Mouse (Mus musculus): ENCODE results near the gene Gm11099. TPM values are rescaled to one million over a fixed set of nuclear protein-coding genes. Genes with fewer than 3 reads are reported as not detected.

The Gm11099 gene
- not detected in 2 replicates for polyA plus RNA-seq (2016; fragmentation: Nextera tagmentation; extraction: Ambion mirVana)

DNA sequence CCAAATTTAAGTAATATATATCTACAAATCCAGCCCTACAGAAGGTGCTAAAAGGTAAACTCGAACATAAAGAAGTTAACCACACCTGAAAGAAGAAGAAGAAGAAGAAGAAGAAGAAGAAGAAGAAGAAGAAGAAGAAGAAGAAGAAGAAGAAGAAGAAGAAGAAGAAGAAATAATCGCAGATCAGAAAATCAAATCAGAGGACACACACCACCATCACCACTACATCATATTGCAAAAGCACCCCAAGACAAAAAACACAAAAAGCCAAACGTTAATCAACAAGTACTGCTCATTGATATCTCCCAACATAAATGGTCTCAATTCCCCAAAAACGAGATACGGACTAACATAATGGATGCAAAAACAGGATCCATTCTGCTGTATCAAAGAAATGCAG lies at the start of gene Gm11099:
Gene Gm11099, plus strand, starts transcription at position 301 of the 400 bp plus-strand sequence.
- no peaks in the 10 kb centered on the region for H3K9me3 ChIP-seq
- H3K9ac ChIP-seq (replicated peaks): no peak within 1 kb of the TSS
- no peak within 1 kb of the TSS for H3K4me2 ChIP-seq (replicated peaks)
- 87% methylated on average over 5 of the region's 5 CpGs for WGBS
- no peak for ATAC-seq (ENCODE audit: low FRiP score, low read depth)
- no peak within 1 kb of the TSS for H3K27ac ChIP-seq (replicated peaks)
- no peak within 1 kb of the TSS for H3K4me3 ChIP-seq
- no peaks in the 10 kb centered on the region for H3K36me3 ChIP-seq
- H3K27me3 ChIP-seq: no peaks in the 10 kb centered on the region
- no peaks in the 10 kb centered on the region for H3K4me1 ChIP-seq

DNA sequence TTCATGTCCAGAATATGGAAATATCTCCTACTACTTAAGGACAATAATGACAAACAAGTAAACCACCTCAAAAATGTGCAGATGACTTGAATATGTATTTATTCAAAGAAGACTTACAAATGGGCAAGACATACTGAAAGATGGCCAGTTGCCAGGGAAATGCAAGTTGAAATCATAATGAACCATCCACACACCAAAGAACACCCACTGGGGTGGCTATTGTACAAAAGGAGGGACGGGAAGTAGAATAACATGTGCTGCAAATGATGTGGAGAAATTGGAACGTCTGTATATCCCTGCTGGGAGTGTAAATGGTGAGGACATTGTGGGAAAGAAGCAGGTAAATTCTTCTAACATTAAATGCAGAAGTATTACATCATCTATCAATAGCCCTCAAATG lies 46.3 kb upstream of the Gm11099 start:
- 53% methylated on average over 2 of the region's 2 CpGs for WGBS
- Histone ChIP-seq H3K4me1 (no peaks in the 10 kb centered on the region), H3K4me2 (replicated peaks) (no peak overlapping the region), H3K9me3 (no peaks in the 10 kb centered on the region), H3K4me3 (no peak overlapping the region), H3K27me3 (no peaks in the 10 kb centered on the region), H3K36me3 (no peaks in the 10 kb centered on the region), H3K9ac (replicated peaks) (no peak overlapping the region), H3K27ac (replicated peaks) (no peak overlapping the region)
- ATAC-seq (ENCODE audit: low FRiP score, low read depth): no peak

- ATAC-seq (ENCODE audit: low FRiP score, low read depth): no peak
- 73% methylated on average over 3 of the region's 3 CpGs for WGBS
These were observed 30.2 kb upstream of the Gm11099 start for GRCm38 (mm10) chr2:58828910-58829600.

GRCm38 (mm10) chr2:58829981-58830742 lies 29.1 kb upstream of the Gm11099 start:
- ATAC-seq (ENCODE audit: low FRiP score, low read depth): no peak
- H3K9me3 ChIP-seq: no peaks in the 10 kb centered on the region
- 64% methylated on average over 7 of the region's 7 CpGs for WGBS

More at GRCm38 (mm10) chr2:58828910-58829600, 30.2 kb upstream of the Gm11099 start:
- no peaks in the 10 kb centered on the region for H3K27me3 ChIP-seq
- H3K9me3 ChIP-seq: no peaks in the 10 kb centered on the region
- H3K4me1 ChIP-seq: no peaks in the 10 kb centered on the region
- H3K27ac ChIP-seq (replicated peaks): no peak overlapping the region
- H3K9ac ChIP-seq (replicated peaks): no peak overlapping the region
- no peak overlapping the region for H3K4me3 ChIP-seq
- no peak overlapping the region for H3K4me2 ChIP-seq (replicated peaks)
- no peaks in the 10 kb centered on the region for H3K36me3 ChIP-seq

GRCm38 (mm10) chr2:58832253-58832980 lies 26.8 kb upstream of the Gm11099 start:
- no peak overlapping the region for H3K4me3 ChIP-seq
- 0 out of 2 replicates have a peak, but pooled peaks cover 2% of the 10 kb centered on the region for H3K4me1 ChIP-seq
- no peaks in the 10 kb centered on the region for H3K27me3 ChIP-seq
- no peak overlapping the region for H3K9ac ChIP-seq (replicated peaks)
- H3K36me3 ChIP-seq: no peaks in the 10 kb centered on the region
- 94% methylated on average over 20 of the region's 20 CpGs for WGBS
- ATAC-seq (ENCODE audit: low FRiP score, low read depth): no peak
- no peak overlapping the region for H3K4me2 ChIP-seq (replicated peaks)
- H3K27ac ChIP-seq (replicated peaks): no peak overlapping the region
- H3K9me3 ChIP-seq: no peaks in the 10 kb centered on the region

More at GRCm38 (mm10) chr2:58829981-58830742, 29.1 kb upstream of the Gm11099 start:
- Histone ChIP-seq H3K4me1 (no peaks in the 10 kb centered on the region), H3K9ac (replicated peaks) (no peak overlapping the region), H3K4me3 (no peak overlapping the region), H3K27ac (replicated peaks) (no peak overlapping the region), H3K27me3 (no peaks in the 10 kb centered on the region), H3K4me2 (replicated peaks) (no peak overlapping the region), H3K36me3 (no peaks in the 10 kb centered on the region)

DNA sequence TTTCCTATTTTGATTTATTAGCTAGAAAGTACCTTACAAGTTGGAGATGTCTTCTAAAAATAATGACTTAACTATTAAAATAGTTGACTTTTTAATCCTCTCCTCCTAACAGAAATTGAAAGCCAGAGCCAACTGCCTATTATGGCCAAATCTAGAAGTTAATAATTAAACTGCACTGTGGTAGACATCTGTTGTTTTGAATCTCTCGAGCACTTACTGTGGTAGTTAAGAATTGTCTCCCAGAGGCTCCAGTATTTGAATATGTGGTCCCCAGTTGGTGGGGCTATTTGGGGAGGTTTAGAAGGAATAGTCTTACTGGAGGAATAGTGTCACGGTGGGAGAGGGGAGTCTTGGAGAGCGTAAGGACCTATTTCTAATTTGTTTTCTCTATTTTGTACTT lies 18.2 kb upstream of the Gm11099 start:
- Histone ChIP-seq H3K9me3 (no peaks in the 10 kb centered on the region), H3K36me3 (no peaks in the 10 kb centered on the region), H3K27ac (replicated peaks) (no peak overlapping the region), H3K4me1 (no peaks in the 10 kb centered on the region), H3K27me3 (no peaks in the 10 kb centered on the region), H3K9ac (replicated peaks) (no peak overlapping the region), H3K4me3 (no peak overlapping the region), H3K4me2 (replicated peaks) (no peak overlapping the region)
- WGBS: 80% methylated on average over 3 of the region's 3 CpGs
- ATAC-seq (ENCODE audit: low FRiP score, low read depth): no peak

- H3K9me3 ChIP-seq: no peaks in the 10 kb centered on the region
- no peak overlapping the region for H3K4me3 ChIP-seq
- no peak overlapping the region for H3K4me2 ChIP-seq (replicated peaks)
- H3K9ac ChIP-seq (replicated peaks): no peak overlapping the region
- 85% methylated on average over 4 of the region's 4 CpGs for WGBS
- H3K4me1 ChIP-seq: no peaks in the 10 kb centered on the region
- no peak overlapping the region for H3K27ac ChIP-seq (replicated peaks)
- H3K36me3 ChIP-seq: no peaks in the 10 kb centered on the region
- H3K27me3 ChIP-seq: no peaks in the 10 kb centered on the region
- ATAC-seq (ENCODE audit: low FRiP score, low read depth): no peak
These were observed 16.8 kb upstream of the Gm11099 start for GRCm38 (mm10) chr2:58842443-58842842.

- WGBS: 24% methylated on average over 10 of the region's 10 CpGs
- no peak overlapping the region for H3K4me3 ChIP-seq
- H3K36me3 ChIP-seq: no peaks in the 10 kb centered on the region
- ATAC-seq (ENCODE audit: low FRiP score, low read depth): no peak
- no peaks in the 10 kb centered on the region for H3K9me3 ChIP-seq
- H3K9ac ChIP-seq (replicated peaks): no peak overlapping the region
- H3K4me1 ChIP-seq: peaks cover 3% of the 10 kb centered on the region; the same call in 1 of the 2 replicates
- no peak overlapping the region for H3K27ac ChIP-seq (replicated peaks)
- H3K4me2 ChIP-seq (replicated peaks): no peak overlapping the region
- H3K27me3 ChIP-seq: no peaks in the 10 kb centered on the region
These were observed 14.7 kb upstream of the Gm11099 start for GRCm38 (mm10) chr2:58844499-58844898.

GRCm38 (mm10) chr2:58879876-58880275 lies 20.6 kb downstream of the Gm11099 start:
- Histone ChIP-seq H3K27me3 (no peaks in the 10 kb centered on the region), H3K27ac (replicated peaks) (no peak overlapping the region), H3K4me3 (no peak overlapping the region), H3K9ac (replicated peaks) (no peak overlapping the region), H3K4me1 (no peaks in the 10 kb centered on the region), H3K9me3 (no peaks in the 10 kb centered on the region), H3K36me3 (no peaks in the 10 kb centered on the region), H3K4me2 (replicated peaks) (no peak overlapping the region)
- ATAC-seq (ENCODE audit: low FRiP score, low read depth): no peak
- WGBS: 45% methylated on average over 3 of the region's 3 CpGs

GRCm38 (mm10) chr2:58905057-58905456 lies 45.8 kb downstream of the Gm11099 start:
- Histone ChIP-seq H3K4me3 (no peak overlapping the region), H3K9ac (replicated peaks) (no peak overlapping the region), H3K36me3 (no peaks in the 10 kb centered on the region), H3K9me3 (no peaks in the 10 kb centered on the region), H3K27me3 (no peaks in the 10 kb centered on the region), H3K4me1 (no peaks in the 10 kb centered on the region), H3K27ac (replicated peaks) (no peak overlapping the region), H3K4me2 (replicated peaks) (no peak overlapping the region)
- 72% methylated on average over 4 of the region's 4 CpGs for WGBS
- ATAC-seq (ENCODE audit: low FRiP score, low read depth): no peak

- Histone ChIP-seq H3K4me2 (replicated peaks) (no peak overlapping the region), H3K4me1 (no peaks in the 10 kb centered on the region), H3K4me3 (no peak overlapping the region), H3K9ac (replicated peaks) (no peak overlapping the region), H3K36me3 (no peaks in the 10 kb centered on the region), H3K27ac (replicated peaks) (no peak overlapping the region), H3K9me3 (no peaks in the 10 kb centered on the region), H3K27me3 (no peaks in the 10 kb centered on the region)
- 52% methylated on average over 14 of the region's 14 CpGs for WGBS
- no peak for ATAC-seq (ENCODE audit: low FRiP score, low read depth)
These were observed 47.7 kb downstream of the Gm11099 start for GRCm38 (mm10) chr2:58906814-58907516.
